Mouse (Mus musculus) small intestine, adult 2 months (tissue): ENCODE data around the gene Pip4k2b. TPM values are rescaled to one million over a fixed set of nuclear protein-coding genes. Genes with fewer than 3 reads are reported as not detected.

Experiments
- H3K27ac ChIP-seq: fragments of 200-500 bp; 2 replicates; pipeline ENCODE4 v1.5.1; 2012; ENCODE audit warnings: low read depth, low read length, control low read depth, inconsistent platforms; ENCODE audit not compliant: insufficient read depth
- H3K27me3 ChIP-seq: fragments of 200-500 bp; 2 replicates; pipeline ENCODE4 v1.6.1; 2012; ENCODE audit warnings: mild to moderate bottlenecking, moderate library complexity, low read length, inconsistent platforms; ENCODE audit not compliant: control insufficient read depth, insufficient read depth
- H3K36me3 ChIP-seq: fragments of 200-500 bp; 2 replicates; pipeline ENCODE4 v1.6.1; 2012; ENCODE audit warnings: mild to moderate bottlenecking, low read length, control low read depth, inconsistent platforms; ENCODE audit not compliant: control insufficient read depth, insufficient read depth
- H3K4me1 ChIP-seq: fragments of 200-500 bp; 2 replicates; pipeline ENCODE4 v1.6.1; 2012; ENCODE audit warnings: low read length, inconsistent platforms, mixed read lengths; ENCODE audit not compliant: control insufficient read depth, insufficient read depth, insufficient read length
- H3K4me3 ChIP-seq: fragments of 200-500 bp; 2 replicates; pipeline ENCODE4 v1.5.1; 2012; ENCODE audit warnings: low read depth, mild to moderate bottlenecking, control low read depth, inconsistent platforms, low read length, moderate library complexity
- CTCF ChIP-seq: fragments of 200-500 bp; IDR thresholded peaks from 2 replicates; pipeline ENCODE4 v1.5.1; 2012; ENCODE audit warnings: low read depth, mild to moderate bottlenecking, control low read depth, inconsistent platforms, low read length, moderate library complexity, mixed read lengths; ENCODE audit not compliant: insufficient replicate concordance, insufficient read length; ENCODE audit errors: extremely low read depth
- POLR2A ChIP-seq: fragments of 200-500 bp; IDR thresholded peaks from 2 replicates; pipeline ENCODE4 v1.6.1; 2012; ENCODE audit warnings: low read depth, mild to moderate bottlenecking, control low read depth, inconsistent platforms, low read length, moderate library complexity
- WGBS: fragments of 180-500 bp; shearing (Covaris S2); methylation state at CpG from one replicate; pipeline ENCODE4 v1.1.7; 2018; 5-methylcytosine and 5-hydroxymethylcytosine counted together
- polyA plus RNA-seq: library from polyadenylated mRNA; depleted of rRNA; stranded (reverse); fragments of >200 nt; gene quantifications from 2 replicates; pipeline ENCODE4 v1.2.3, GENCODE M21; 2012

Gene Pip4k2b
- polyA plus RNA-seq, 1 experiment = 3.4 TPM

- Histone ChIP-seq H3K27me3 (no peaks in the 10 kb centered on the region), H3K4me1 (no peaks in the 10 kb centered on the region), H3K27ac (no peak overlapping the region), H3K36me3 (peaks cover 40% of the 10 kb centered on the region), H3K4me3 (no peak overlapping the region)
- no peak for TF ChIP-seq CTCF
- TF ChIP-seq POLR2A = no peak
- WGBS = 85% methylated on average over 5 of the region's 5 CpGs
Measured at GRCm38 (mm10) chr11:97748496-97748895, 4.0 kb upstream of the Pip4k2b start.

GRCm38 (mm10) chr11:97747773-97748172 is 3.3 kb upstream of the Pip4k2b start:
- 89% methylated on average over 8 of the region's 8 CpGs for WGBS
- TF ChIP-seq CTCF (no peak), POLR2A (no peak)
- no peak overlapping the region for H3K4me3 ChIP-seq
- peaks cover 34% of the 10 kb centered on the region for H3K36me3 ChIP-seq
- no peak overlapping the region for H3K27ac ChIP-seq
- no peaks in the 10 kb centered on the region for H3K27me3 ChIP-seq
- H3K4me1 ChIP-seq = no peaks in the 10 kb centered on the region

DNA sequence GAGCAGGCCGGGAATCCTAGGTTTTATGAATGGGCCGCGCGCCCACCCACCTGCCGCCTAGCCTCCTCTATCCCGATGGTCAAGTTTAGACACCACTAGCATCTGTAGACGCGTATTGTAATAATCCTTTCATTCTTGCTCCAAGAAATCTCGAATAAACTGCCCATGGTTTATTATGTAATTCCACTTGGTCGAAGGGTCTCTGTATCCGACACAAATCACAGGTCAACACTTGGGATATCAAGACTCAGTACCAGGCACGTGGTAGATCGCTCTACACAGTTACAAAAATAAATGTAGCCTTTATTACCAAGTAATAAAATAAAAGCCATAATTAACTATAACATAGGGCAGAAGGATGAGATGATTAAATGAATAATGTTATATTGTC is 822 bp upstream of the Pip4k2b start:
- Histone ChIP-seq H3K4me1 (no peaks in the 10 kb centered on the region), H3K27ac (no peak overlapping the region), H3K36me3 (peaks cover 19% of the 10 kb centered on the region), H3K27me3 (no peaks in the 10 kb centered on the region), H3K4me3 (peak overlapping the region; percentile 65)
- WGBS = 2% methylated on average over 13 of the region's 13 CpGs
- TF ChIP-seq CTCF = no peak
- TF ChIP-seq POLR2A = 0 out of 2 replicates have a peak, but pooled peaks have one; percentile 2

DNA sequence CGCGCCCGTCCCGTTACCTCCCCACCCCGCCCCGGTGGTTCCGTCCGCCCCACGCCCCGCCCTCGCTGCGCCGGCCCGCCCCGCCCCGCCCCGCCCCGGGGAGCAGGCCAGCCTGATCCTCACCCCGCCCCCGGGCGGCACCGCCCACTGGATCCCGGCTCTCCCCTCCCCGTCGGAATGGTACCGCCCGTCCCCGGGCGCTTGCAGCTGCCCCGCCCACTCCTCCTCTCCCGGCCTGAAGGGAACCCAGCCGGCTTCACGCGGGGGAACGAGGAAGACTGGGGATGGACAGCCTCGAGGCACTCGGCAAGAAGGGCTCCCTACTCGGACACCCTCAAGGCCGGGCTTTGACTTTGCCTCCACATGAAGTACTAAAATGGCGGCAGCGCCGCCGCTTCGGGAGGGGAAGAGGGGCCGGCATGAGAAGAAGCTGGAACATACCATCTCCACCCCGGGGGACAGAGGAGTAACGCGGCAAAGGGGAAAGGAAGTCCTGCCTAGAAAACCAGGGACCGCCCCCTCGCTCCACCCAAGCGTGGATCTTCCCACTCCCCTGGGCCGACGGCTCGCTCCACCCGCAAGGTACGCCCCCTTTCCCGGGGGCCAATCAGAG is 320 bp upstream of the Pip4k2b start:
- H3K36me3 ChIP-seq = peaks cover 15% of the 10 kb centered on the region
- no peaks in the 10 kb centered on the region for H3K4me1 ChIP-seq
- no peaks in the 10 kb centered on the region for H3K27me3 ChIP-seq
- TF ChIP-seq POLR2A (0 out of 2 replicates have a peak, but pooled peaks have one; percentile 29), CTCF (no peak)
- H3K4me3 ChIP-seq = peak overlapping the region; percentile 74
- WGBS = under 1% methylated on average over 49 of the region's 57 CpGs
- H3K27ac ChIP-seq = peak overlapping the region; percentile 76

DNA sequence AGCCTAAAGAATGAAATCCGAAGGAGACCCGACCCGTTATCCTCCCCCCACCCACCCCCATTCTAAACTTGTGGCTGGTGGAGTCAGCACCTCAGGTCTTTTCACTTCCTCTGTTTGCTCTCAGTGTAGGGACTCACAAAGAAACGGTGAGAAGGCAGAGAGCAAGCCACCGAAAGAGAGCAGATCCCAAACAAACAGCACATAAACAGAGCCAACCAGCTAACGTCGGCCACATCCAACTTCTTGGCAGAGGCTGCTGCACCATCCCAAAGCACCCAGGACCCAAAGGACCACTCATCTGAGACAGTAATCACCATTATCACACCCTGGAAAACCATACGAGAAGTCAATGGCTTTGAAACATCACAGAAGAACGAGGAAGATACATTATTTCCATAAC is 1.1 kb downstream of the Pip4k2b start:
- Histone ChIP-seq H3K4me3 (peak overlapping the region; percentile 48), H3K4me1 (no peaks in the 10 kb centered on the region), H3K27ac (peak overlapping the region; percentile 0), H3K36me3 (peaks cover 10% of the 10 kb centered on the region), H3K27me3 (no peaks in the 10 kb centered on the region)
- 24% methylated on average over 9 of the region's 9 CpGs for WGBS
- no peak for TF ChIP-seq POLR2A
- TF ChIP-seq CTCF = no peak

GRCm38 (mm10) chr11:97742591-97742990 is 1.9 kb downstream of the Pip4k2b start:
- peaks cover 5% of the 10 kb centered on the region for H3K36me3 ChIP-seq
- no peak overlapping the region for H3K27ac ChIP-seq
- no peak for TF ChIP-seq POLR2A
- TF ChIP-seq CTCF = no peak
- WGBS = 84% methylated on average over 9 of the region's 9 CpGs
- no peak overlapping the region for H3K4me3 ChIP-seq
- no peaks in the 10 kb centered on the region for H3K4me1 ChIP-seq
- H3K27me3 ChIP-seq = no peaks in the 10 kb centered on the region

DNA sequence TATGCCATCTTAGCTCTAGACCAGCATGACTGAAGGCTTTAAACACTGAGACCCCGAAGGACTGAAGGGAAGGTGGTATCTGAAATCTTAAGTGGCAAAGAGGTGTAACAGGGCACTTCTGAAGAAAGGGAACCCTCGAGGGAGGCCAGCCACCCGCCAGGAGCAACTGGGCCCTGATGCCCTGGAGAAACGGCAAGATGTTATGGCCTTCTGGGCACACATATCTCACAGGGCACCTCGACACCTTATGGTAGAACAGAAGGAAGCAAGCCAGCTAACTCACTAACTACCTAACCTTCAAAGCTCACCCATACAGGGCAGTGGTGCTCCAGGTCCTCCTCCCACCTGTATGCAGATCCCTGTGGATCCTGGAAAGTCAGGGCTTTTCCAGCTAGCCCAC is 2.3 kb downstream of the Pip4k2b start:
- Histone ChIP-seq H3K4me1 (no peaks in the 10 kb centered on the region), H3K36me3 (peaks cover 4% of the 10 kb centered on the region), H3K4me3 (no peak overlapping the region), H3K27ac (no peak overlapping the region), H3K27me3 (no peaks in the 10 kb centered on the region)
- WGBS = 86% methylated on average over 5 of the region's 5 CpGs
- TF ChIP-seq POLR2A (no peak), CTCF (no peak)
